Mouse (Mus musculus) gastrocnemius, postnatal 25 days (tissue): ENCODE data around the gene 4931428F04Rik. TPM values are rescaled to one million over a fixed set of nuclear protein-coding genes. Genes with fewer than 3 reads are reported as not detected.
"Not testable (repeated sequence)": the region's sequence is repeated elsewhere in the genome, so short reads cannot be mapped to it uniquely, and the experiment has no call there.

Experiments used
- DNase-seq: peaks from one replicate; pipeline ENCODE4 v3.0.0; 2022
- total RNA-seq, 2 experiments: library from RNA; stranded (reverse); gene quantifications; 1 replicate in 1 of 2; 2 replicates in 1 of 2; pipeline ENCODE4 v1.2.3; 2021

4931428F04Rik gene
- total RNA-seq, 2 experiments from 2014 or later, result 0.64 to 0.84 TPM

DNA sequence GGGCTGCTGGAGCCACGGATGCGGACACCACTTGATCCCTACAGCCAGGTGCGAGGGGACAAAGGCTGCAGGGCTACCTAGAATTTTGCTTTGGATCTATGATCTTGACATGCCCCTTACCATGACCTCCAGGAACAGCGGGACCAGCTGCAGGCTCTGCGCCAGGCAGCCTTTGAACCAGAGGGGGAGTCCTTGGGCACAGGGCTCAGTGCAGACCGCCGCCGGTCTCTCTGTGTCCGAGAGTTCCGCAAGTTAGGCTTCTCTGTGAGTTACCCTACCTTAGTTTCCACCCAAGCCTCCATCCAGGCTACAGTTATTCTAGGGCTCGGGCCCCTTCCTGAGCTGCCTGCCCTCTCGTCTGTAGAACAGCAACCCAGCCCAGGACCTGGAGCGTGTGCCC, 18.0 kb upstream of the 4931428F04Rik start:
- no peak for DNase-seq

GRCm38 (mm10) chr8:105306146-105306691, 16.6 kb upstream of the 4931428F04Rik start:
- no peak for DNase-seq

DNA sequence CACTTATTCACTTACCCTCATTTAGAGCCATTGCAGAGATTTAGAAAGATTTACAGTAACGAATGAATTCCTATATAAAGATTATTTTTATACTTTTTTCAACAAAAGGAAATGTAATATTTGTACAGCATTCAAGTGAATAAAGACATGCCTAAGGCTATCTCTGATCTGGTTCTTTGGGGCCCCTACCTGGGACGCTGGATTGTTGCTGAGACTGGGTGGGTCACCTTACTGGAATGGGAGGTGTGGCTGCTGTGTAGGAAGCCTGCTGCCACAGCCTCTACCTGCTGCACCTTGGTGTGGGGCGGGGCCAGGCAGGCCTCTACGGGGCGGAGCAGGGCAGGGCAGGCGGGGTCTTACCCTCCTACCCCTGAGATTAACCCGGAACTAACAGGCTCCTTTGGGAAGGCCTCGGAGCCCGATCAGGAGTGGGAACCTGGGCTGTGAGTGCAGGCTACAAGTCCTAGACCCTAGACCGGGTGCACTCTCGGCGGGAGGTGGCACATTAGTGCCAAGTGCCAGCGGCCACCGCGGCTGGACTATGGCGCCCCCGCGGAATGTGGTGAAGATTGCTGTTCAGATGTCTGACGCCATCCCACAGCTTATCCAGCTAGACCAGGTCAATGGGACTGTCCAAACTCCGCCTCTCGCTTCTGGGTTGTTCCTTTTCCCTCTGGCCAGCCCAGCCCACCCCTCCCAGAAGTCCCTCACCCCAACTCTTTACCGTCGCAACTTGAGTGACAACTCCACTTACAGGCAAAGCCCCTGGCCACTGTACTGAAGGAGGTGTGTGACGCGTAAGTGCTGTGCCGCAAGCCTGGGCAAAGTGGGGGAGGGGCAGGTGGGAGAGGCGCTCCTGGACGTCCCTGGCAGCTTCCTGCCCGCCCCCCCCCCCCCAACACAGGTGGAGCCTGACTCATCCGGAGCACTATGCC, 15.8 kb upstream of the 4931428F04Rik start, which contains the start of gene Elmo3:
Gene Elmo3 (plus strand): TSS at position 391 of the 935 bp plus-strand sequence.
- peak; percentile 46 for DNase-seq

DNA sequence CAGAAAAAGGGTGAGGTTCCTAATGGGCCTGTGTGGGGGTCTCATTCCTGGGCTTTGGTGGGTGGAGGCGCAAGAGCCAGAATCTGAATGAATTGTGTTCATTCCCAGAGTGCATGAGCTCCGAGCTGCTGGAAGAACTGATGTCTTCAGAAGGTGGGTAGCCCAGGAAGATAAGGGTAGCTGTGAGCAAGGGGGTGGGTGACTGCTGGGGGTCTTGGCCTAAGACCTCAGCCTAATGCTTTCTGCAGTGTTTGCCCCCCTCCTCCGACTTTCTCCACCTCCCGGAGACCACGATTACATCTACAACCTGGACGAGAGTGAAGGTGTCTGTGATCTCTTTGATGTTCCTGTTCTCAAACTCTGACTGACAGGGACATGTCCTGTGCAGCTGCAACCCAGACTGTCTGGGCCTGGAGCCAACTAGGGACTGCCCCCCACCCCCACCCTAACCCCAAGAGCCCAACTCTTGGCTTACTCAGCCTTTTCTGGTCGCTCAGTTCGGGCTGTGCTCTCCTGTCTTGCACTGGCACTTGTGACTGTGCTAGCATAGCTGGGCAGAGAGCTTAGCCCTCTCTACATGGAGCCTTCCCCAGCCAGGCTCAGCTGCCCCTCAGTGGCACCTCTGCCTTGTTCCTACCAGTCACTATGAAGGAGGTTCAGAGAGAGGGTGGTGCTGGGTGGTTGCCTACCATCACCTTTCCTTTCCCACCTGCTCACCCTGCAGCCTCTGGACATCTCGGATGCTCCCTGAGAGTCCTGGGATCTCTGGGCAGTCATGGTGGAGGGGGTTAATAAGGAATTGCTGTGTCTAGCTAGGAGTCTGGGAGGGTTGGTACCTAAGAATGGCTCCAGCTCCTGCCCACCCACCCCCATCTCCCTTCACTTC, 14.9 kb upstream of the 4931428F04Rik start:
- DNase-seq, result peak; percentile 46

GRCm38 (mm10) chr8:105303874-105304273, 14.2 kb upstream of the 4931428F04Rik start:
- DNase-seq, result no peak

DNA sequence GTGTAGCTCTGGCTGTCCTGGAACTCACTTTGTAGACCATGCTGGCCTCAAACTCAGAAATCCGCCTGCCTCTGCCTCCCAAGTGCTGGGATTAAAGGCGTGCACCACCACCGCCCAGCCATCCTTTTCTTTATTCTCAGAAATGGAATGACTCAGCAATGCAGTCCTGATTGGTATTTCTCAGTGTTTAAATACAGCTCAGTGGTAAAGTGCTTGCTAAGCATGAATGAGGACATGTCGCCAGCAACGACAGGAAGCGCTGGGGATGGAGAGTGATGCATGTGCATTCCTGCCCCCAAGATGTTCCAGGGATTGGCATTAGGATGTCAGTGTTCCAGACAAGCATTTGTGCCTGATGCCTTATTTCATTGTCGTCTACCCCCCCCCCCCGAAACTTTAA, 13.7 kb upstream of the 4931428F04Rik start:
- DNase-seq, result no peak

DNA sequence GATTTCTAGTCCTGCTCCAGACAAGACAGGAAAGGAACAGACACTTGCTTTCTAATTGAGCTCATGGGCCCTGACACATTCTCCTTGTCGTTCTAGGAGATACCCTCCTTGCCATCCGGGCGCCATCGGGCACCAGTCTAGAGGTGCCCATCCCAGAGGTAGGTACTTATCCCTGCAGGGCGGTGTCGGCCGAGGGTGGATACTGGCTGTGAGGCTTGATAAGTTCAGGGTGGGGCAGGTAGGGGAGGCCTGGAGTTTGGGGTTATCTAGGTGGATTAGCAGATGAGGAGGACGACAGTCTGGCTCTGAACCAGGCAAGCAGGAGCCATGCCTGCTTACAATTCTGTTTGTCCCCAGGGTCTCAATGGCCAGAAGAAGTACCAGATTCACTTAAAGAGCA, 10.3 kb upstream of the 4931428F04Rik start:
- DNase-seq, result no peak

DNA sequence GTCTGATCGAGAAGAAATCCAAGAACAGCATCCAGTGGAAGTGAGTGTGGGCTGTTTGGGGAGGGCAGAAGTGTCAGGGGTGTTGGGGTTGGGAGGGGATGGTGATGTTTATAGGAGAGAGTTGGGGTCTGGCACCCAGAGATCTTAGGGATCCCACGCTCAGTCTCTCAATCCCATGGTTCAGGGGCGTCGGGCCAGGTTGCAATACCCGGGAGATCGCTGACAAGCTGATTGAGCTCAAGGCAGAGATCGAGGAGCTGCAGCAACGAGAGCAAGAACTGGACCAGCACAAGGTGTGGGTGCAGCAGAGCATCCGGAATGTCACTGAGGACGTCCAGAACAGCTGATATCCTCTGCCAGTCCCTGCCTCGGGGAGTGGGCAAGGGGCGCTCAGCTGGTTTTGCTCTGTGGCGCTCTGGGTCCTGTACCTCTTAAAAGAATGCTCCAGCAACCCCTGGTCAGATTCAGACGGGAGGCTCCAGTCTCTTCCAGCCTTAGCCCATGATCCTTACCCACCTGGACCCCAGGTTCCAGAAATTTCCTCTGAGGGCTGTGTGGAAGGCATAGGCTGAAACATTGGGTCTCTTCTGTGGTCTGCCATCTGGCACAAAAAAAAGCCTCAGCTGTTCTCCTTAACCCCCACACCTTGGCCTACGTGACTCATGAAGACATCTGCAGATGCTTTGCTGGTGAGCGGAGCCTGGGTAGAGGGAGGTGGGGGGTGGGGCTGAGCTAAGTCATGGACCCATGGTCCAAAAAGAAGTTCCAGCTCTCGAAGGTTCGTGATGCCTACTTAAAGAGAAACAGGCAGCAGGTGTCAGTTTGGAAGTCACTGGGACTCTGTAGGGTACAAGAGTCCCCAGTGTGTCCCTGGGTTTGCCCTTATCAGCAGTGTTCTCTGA, 8.9 kb upstream of the 4931428F04Rik start:
- DNase-seq, result no peak

DNA sequence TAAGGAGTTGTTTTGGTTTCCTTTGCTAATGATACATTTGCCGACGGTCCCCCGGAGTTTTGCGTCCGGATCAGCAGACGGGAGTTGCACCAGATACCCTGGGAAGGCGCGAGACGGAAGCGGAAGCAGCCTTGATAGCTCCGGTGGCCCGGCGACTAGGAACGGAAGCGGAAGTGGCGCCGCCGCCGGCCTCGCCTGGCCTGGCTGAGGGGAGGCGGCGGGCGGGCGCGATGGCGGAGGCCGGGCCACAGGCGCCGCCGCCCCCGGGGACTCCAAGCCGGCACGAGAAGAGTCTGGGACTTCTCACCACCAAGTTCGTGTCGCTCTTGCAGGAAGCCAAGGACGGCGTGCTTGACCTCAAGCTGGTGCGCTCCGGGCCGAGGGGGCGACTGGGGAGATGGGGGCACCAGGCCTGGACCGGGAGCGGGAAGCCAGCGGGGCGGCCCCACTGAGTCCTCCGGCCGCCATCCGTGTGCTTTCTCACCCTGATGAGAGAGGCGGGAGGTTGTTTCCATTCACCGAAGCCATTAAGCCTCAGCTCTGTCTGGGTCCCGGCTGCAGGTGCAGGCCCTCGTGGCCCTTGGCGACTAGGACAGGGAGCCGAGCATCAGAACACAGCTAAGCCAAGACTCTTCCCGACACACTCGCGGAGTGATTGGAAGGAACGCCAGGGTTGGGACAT, 8.0 kb upstream of the 4931428F04Rik start, which contains the start of gene E2f4:
Gene E2f4 (plus strand): TSS at position 153 of the 682 bp plus-strand sequence.
- peak; percentile 90 for DNase-seq

DNA sequence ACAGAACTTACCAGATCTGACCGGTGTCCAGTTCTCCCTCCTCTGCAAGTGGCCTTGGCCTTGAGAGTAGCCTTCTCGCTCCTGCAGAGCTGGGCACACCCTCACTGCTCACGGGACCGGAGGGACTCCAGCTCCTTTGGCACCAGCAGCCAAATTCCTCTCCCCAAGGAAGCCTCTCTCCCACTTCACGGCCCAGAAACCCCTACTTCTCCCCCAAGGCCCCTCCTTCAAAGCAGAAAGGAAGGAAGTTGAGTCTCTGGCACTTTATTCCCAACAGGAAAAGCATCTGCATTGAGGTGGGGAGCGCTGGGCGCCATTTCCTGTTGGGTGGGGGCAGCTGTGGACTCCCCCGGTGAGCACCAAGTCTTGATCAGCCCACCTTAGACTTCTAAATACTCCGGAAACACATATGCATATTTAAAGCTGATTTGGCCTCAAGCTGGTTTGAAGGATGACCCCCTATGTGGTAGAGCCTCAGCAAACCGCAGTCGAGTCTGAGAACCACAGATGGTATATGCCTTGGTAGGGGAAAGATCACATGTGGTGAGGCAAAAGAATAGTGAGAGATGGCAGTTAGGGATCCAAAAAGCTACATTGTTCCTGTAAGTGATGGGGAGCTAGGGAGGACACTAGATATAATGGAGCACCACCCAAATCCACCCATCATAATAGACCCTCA, 6.4 kb upstream of the 4931428F04Rik start, which contains the start of gene Exoc3l:
Gene Exoc3l (minus strand): TSS at position 207 of the 679 bp plus-strand sequence.
- no peak for DNase-seq

DNA sequence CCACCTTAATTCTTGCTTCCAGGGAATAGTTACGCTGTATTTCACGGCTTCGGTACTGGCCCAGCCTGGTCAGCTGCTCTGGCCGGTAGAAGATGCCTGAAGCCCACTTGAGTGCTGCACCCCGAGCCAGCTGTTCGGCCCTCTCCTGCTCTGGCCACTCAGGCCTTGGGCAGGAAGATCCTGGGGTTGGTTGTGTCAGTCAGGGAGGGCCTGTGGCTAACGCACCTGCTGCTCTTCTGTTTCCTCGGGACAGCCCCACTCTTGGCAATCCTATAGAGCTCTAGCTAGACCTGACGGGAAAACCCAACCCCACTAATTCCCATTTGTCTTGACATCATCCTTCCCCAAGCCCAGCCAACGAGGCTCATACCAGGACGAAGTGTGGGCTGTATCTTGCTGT, 5.6 kb upstream of the 4931428F04Rik start:
- no peak for DNase-seq

- no peak for DNase-seq
Measured at GRCm38 (mm10) chr8:105294776-105295175, 5.1 kb upstream of the 4931428F04Rik start.

DNA sequence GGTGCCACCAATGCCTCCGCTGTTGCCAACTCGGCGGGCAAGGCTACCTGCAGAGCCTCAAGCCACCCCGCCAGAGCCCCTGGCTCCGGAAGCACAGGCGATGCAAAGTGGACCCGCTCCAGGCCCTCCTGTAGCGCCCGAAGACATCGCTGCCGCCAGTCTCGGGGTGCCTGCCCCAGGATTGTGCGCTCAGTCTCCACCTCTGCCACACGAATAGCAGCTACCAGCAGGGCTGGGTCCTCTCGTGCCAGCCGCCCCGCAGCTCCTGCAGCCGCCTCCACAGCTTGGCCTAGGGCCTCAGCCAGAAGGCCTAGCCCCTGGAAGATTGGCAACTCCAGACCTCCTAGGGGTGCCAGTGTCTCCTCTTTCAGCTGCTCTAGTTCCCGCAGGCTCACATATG, 3.7 kb upstream of the 4931428F04Rik start:
- DNase-seq, result no peak

DNA sequence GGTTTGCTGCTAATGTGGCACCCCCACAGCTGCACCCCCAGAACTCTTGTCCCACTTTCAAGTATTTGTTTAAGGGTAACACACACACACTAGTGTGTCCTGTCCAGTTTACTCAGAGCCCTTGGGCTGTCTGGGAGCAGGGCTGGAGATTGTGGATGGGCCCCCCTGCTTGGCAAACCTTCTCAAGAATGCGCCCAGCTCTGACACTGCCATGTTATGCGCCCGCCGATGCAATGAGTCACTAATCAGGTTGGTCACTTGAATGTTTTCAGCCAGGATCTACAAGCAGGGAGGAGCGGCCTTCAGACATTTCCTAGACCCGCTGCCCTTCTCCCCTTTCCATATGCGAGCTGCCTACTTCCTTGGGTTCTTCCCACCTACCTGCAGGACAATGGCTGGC, 2.8 kb upstream of the 4931428F04Rik start:
- no peak for DNase-seq

DNA sequence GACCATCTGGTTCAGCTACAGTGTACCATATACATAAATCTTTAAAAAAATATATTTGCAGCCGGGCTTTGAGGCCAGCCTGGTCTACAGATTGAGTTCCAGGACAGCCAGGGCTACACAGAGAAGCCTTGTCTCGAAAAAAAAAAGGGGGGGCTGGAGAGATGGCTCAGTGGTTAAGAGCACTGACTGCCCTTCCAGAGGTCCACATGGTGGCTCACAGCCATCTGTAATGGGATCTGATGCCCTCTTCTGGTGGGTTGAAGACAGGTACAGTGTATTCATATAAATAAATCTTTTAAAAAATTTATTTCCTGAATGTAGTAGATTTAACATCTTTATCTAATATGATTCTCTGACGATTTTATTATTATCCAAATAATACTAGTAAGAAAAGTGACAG, 2.1 kb upstream of the 4931428F04Rik start:
- not testable (repeated sequence) for DNase-seq

DNA sequence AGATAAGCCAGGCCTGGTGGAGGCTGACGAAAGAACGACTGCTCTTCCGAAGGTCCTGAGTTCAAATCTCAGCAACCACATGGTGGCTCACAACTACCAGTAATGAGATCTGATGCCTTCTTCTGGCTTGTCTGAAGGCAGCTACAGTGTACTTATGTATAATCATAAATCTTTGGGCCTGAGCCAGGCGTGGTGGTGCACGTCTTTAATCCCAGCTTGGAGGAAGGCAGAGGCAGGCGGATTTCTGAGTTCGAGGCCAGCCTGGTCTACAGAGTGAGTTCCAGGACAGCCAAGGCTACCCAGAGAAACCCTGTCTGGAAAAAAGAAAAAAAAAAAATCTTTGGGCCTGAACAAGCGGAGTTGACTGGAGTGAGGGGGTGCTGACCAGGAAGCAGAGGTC, 1.7 kb upstream of the 4931428F04Rik start:
- not testable (repeated sequence) for DNase-seq

- peak; percentile 63 for DNase-seq
Measured at GRCm38 (mm10) chr8:105290554-105291314, 1.1 kb upstream of the 4931428F04Rik start.

GRCm38 (mm10) chr8:105288958-105289732, 519 bp downstream of the 4931428F04Rik start:
- peak; percentile 89 for DNase-seq
